Mouse (Mus musculus) fibroblast of lung, adult 2 months (primary cell): ENCODE results near the gene Tm4sf19.
"Not testable (repeated sequence)": the region's sequence is repeated elsewhere in the genome, so short reads cannot be mapped to it uniquely, and the experiment has no call there.

Experiments used
- DNase-seq: peaks from one replicate; pipeline ENCODE4 v3.0.0-alpha.2; 2011; ENCODE audit warnings: low read depth

Tm4sf19 gene

GRCm38 (mm10) chr16:32430474-32431046 lies 30.3 kb downstream of the Tm4sf19 start, which contains the start of gene Pcyt1a:
Pcyt1a (plus strand) TSS chr16:32430921.
- DNase-seq = peak; percentile 86

GRCm38 (mm10) chr16:32431047-32431591 lies 30.8 kb downstream of the Tm4sf19 start:
- DNase-seq = no peak

- no peak for DNase-seq
Observed at GRCm38 (mm10) chr16:32431926-32432325, 31.6 kb downstream of the Tm4sf19 start.

- DNase-seq = no peak
Observed at GRCm38 (mm10) chr16:32433138-32433537, 32.8 kb downstream of the Tm4sf19 start.

GRCm38 (mm10) chr16:32434066-32434465 lies 33.8 kb downstream of the Tm4sf19 start:
- DNase-seq = no peak

- DNase-seq = no peak
Observed at GRCm38 (mm10) chr16:32434691-32435090, 34.4 kb downstream of the Tm4sf19 start.

- DNase-seq = no peak
Observed at GRCm38 (mm10) chr16:32436657-32437056, 36.4 kb downstream of the Tm4sf19 start.

- no peak for DNase-seq
Observed at GRCm38 (mm10) chr16:32437266-32437665, 37.0 kb downstream of the Tm4sf19 start.

- DNase-seq = no peak
Observed at GRCm38 (mm10) chr16:32441432-32441831, 41.1 kb downstream of the Tm4sf19 start.

- not testable (repeated sequence) for DNase-seq
Observed at GRCm38 (mm10) chr16:32444615-32445014, 44.3 kb downstream of the Tm4sf19 start.

GRCm38 (mm10) chr16:32445558-32445957 lies 45.3 kb downstream of the Tm4sf19 start:
- DNase-seq = no peak

- no peak for DNase-seq
Observed at GRCm38 (mm10) chr16:32446563-32447138, 46.3 kb downstream of the Tm4sf19 start.

GRCm38 (mm10) chr16:32449665-32450064 lies 49.4 kb downstream of the Tm4sf19 start:
- no peak for DNase-seq

- DNase-seq = no peak
Observed at GRCm38 (mm10) chr16:32450133-32450532, 49.8 kb downstream of the Tm4sf19 start.

GRCm38 (mm10) chr16:32453102-32453501 lies 52.8 kb downstream of the Tm4sf19 start:
- DNase-seq = no peak

- DNase-seq = no peak
Observed at GRCm38 (mm10) chr16:32454646-32455045, 54.3 kb downstream of the Tm4sf19 start.

- DNase-seq = no peak
Observed at GRCm38 (mm10) chr16:32456086-32456485, 55.8 kb downstream of the Tm4sf19 start.

- no peak for DNase-seq
Observed at GRCm38 (mm10) chr16:32456761-32457160, 56.5 kb downstream of the Tm4sf19 start.
